Mouse (Mus musculus) telencephalon, adult 2 months (tissue): ENCODE measurements at regions not wholly inside any gene's neighbourhood (a gene's known extent, or its start where the extent isn't known, plus 50 kb on each side); places are given as distances from the start of the nearest gene placed in this dataset.
"Not testable (repeated sequence)": the region's sequence is repeated elsewhere in the genome, so short reads cannot be mapped to it uniquely, and the experiment has no call there.

ENCODE experiments used
- DNase-seq: peaks from one replicate; pipeline ENCODE4 v3.0.0-alpha.2; 2011; ENCODE audit warnings: low read depth, low spot score

GRCm38 (mm10) chr7:111179401-111180271, 96.8 kb upstream of the Eif4g2 start:
- DNase-seq = no peak

DNA sequence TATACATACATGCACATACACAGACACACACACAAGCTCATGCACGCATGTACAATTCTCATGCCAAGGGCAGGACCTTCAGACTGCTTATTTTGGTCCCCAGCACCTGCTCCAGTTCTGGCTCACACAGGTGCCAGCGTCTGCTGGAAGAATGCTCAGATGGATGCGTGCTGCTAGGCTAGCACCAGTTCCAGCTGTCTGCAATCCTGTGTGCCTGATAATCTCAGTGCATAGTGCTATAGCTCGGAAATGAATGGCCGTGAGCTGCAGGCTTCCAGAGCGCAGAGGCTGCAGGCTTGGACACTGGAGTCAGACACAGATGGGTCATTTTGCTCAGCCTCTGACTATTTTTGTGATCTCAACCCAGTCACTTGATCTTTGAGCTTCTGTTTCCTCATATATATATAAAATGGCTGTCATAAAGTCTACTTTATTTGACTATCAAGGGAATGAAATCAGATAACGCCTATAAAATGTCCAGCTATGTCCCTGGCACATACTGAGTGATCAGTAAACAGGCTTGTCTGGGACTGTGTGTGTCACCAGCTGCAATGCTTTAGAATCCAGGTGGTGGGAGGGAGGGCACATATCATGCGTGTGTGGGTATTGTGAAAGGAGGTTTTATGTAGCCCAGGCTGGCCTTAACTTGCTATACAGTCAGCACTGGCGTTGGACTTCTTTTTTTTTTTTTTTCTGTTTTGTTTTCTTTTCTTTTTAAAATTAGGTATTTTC, 91.7 kb upstream of the Eif4g2 start:
- no peak for DNase-seq

DNA sequence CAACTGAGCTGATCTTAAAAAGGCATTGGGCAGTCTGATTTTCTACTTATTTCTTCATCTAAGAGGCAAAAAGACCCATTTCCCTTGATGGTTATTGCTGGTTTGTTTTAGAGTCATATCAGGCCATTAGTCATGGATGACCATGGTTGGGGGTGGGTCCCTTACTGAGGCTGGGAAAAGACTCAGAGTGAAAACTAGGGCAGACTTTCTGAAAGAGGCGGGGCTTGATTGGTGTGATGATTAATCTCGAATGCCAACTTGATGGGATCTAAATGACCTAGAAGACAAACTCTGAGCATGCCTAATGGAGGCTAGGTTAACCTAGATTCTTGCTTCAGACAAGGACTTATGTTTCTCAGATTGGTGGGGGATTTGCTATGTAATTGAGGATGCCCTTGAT, 89.2 kb upstream of the Eif4g2 start:
- DNase-seq = no peak

- DNase-seq = not testable (repeated sequence)
These were observed 85.9 kb upstream of the Eif4g2 start for GRCm38 (mm10) chr7:111168546-111169233.

DNA sequence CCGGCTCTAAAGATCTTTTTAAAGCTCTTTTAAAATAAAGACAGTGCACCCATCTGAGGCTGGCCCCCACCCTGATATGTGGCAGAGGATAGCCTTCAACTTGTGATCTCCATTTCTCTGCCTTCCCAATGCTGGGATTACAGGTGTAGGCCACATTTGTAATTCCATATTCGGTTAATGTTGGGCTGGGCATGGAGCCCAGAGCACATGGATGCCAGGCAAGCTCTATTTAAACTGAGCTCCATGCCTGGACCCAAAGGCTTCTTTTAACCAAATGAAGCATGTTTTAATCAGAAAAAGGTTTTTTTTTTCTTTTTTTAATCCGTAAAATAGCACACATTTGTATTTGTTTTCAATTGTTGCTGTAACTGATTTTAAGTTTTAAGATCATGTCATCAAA, 82.2 kb upstream of the Eif4g2 start:
- no peak for DNase-seq

DNA sequence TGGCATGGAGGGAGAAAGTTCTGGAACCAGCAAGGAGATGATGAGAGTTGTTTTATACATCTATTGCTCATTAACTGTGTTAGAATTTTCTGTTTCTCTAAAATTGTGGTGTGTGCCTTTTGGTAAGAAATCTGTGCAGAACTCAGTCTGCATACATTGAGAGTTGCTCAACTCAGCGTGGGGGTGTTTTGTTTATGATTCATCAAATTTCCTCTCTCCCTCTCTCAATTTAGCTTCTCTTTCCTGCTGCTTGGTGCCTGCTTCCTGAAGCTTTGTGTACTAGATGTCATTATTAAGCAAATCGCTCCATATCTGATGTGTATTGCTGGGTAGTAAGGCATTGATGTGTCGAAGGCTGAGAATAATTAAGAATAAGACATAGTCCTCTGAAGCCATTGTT, 81.4 kb upstream of the Eif4g2 start:
- DNase-seq = no peak

GRCm38 (mm10) chr7:111163861-111164260, 81.0 kb upstream of the Eif4g2 start:
- DNase-seq = no peak

- no peak for DNase-seq
These were observed 80.5 kb upstream of the Eif4g2 start for GRCm38 (mm10) chr7:111163321-111163720.

- DNase-seq = no peak
These were observed 76.0 kb upstream of the Eif4g2 start for GRCm38 (mm10) chr7:111158791-111159286.

DNA sequence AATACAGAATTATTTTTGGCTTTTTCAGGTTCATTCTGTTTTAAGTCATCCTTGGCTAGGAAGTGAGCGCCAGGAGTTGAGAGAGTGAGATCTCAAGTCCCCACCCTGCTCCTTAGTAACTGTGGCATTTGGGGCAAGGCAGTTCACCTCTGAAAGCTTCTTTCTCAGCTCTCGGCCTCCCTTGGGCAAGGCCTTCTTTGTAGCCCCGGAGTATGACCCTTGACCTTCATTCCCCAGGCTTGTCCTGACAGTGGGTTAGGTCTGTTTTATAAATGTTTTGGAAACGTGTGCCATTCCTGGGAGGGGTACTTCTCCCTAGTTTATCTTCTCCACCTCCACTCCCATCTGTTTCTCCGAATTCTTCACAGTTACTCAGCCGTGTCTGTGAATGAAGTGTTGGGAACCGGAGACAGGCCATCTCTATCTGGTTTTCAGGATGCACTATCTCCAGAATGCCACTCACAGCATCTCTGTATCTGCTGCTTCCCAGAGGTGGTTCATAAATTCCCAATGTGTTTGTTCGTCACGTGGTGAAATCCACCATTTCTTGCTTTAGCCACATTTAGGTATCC, 75.0 kb upstream of the Eif4g2 start:
- DNase-seq = peak; percentile 52

DNA sequence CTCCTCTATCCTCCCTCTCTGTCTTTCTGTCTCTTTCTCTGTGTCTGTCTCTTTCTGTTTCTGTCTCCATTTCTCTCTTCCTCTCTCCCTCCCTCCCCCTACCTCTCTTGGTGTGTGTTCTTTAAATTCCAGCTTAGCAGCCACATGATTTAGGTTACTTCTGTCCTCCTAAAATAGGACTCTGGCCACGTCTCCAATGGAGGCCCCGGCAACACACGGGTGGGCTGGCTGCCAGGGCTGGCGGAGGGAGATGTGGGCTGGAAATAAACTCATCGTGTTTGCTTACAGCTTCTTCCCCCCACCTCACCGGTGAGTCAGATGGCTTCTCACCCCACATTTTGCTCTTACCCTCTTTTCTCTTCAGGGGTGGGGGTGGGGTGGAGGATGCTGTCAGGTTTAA, 74.5 kb upstream of the Eif4g2 start:
- DNase-seq = peak; percentile 69

DNA sequence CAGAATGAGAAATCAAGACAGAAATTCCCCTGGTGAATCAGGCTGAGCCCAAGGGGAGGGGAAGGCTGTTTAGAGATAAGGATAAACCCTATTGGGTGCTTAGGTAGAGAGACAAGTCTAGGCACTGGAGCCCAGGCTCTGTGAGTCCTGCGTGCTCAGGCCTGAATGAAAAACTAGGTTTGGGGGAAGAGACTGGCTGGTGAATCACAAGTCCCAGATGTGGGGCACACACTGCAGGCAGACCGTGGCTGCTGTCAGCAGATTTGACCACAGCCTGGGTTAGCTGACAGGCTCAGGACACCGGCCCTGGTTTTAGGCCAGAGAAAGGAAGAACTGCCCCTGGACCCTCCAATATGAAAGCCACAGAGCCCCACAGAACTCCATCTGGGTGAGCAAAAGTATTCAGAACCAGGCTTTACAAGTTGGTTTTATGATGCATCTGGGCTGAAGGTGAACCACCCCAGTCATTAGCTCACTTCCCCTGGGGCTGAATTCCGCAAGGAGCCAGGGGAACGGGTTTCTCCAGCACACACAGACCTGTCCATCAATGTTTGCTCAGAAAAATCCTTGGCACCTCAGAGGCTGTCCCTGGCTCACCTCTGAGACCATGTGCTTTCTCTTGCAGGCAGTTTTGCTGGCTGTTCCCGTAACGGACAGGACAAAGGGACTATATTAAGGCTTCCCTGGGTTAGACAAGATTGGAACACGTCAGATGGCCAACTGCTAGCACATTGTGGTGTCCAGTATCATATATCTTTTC, 73.8 kb upstream of the Eif4g2 start:
- no peak for DNase-seq

DNA sequence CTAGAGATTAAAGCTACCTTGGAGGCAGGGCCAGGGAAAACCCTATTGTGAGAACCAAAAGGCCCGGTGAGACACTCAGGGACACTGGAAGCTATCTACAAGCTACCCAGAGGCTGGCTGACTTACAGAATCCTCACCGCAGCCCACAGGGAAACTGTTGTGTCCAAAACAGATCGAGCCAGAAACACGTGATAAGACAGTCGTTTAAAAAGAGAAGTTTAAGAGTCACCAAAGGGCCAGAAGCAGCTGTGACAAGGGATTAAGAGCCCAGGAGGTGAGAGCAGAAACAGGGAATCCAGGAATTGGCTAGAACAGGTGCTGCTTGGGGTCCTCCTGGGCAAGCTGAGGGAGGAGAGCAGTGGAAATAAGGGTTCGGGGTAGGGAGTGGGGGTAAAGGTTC, 73.2 kb upstream of the Eif4g2 start:
- DNase-seq = no peak

DNA sequence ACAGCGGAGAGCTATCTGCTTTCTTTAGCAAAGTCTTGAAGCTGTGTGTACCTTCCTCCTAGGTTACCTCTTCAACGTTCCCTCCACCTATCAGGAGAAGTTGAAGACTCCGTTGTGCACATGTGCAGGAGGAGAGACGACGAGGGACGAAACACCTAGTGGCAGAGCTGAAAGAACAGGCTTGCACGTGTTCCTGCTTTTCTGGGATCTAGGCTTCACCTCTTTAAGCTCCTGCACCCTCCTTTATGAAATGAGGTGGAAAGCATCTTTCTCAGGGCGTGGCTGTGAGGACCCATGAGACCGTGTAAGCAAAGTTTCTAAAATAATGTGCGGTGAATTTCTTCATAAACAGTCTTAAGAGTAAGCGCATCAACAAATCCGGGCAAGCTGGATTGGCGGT, 71.4 kb upstream of the Eif4g2 start:
- no peak for DNase-seq

GRCm38 (mm10) chr7:111150540-111150939, 67.7 kb upstream of the Eif4g2 start:
- DNase-seq = no peak

GRCm38 (mm10) chr7:111150115-111150514, 67.3 kb upstream of the Eif4g2 start:
- DNase-seq = no peak

- DNase-seq = no peak
These were observed 64.8 kb upstream of the Eif4g2 start for GRCm38 (mm10) chr7:111147593-111147992.

- no peak for DNase-seq
These were observed 63.8 kb upstream of the Eif4g2 start for GRCm38 (mm10) chr7:111146670-111147069.

DNA sequence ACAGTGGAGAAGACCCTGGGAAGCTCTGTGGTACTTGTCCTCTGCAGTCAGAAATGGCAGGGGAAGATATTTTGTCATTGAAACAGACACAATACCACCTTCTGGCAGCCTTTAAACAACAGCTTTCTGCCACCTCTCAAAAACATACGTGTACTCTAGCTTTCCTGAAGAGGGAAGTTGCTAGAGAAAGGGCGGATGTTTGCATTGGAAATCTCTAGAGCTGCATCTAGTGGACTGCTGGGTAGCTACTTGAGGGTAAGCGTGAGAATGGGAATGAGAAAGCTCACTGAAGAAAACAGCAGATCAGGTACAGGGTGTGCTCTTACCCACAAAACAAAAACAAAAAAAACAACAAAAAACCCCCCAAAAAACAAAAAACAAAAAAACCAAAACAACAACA, 61.4 kb upstream of the Eif4g2 start:
- no peak for DNase-seq

DNA sequence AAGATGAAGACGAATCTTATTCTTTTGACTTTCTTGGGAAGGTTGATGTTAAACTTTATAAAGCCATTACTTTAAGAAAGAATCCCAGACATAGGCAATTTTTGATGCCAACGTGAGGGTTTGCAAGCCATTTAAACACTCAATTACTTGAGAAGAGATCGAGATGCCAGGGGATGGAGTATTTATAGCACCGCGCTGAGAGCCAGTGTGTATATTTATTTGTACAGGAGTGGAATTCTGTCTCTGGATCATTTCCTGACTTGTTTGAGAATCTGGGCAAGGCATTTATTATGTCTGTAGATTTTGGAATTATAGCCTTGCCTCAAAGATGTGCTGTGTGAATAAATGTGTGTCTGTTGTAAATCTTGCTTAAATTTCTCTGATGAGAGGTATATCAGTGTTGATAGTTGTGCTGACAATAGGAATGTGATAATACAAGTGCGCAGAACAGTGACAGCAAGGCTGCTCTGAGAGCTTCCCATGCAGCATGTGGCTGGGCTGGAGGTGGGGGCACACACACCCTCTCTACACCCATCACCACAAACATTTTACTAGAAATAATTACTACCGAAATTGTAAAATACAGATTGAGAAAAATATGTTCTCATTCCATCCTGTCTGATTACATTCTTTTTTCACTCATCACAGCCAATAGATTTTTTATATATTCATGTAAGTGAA, 58.6 kb upstream of the Eif4g2 start:
- no peak for DNase-seq

DNA sequence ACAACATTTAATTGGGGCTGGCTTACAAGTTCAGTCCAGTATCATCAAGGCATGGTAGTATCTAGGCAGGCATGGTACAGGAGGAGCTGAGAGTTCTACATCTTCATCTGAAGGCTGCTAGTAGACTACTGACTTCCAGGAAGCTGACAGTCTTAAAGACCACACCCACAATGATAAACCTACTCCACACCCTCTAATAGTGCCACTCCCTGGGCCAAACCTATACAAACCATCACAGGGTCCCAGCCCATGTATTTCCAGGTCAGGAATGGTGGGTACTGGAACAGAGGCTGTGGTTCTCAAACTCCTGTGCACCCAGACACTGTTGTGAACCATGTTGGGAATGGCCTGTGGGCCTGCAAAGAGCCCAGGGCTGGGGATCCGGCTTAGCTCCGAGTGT, 55.2 kb upstream of the Eif4g2 start:
- no peak for DNase-seq
